In the genomic region with DNA sequence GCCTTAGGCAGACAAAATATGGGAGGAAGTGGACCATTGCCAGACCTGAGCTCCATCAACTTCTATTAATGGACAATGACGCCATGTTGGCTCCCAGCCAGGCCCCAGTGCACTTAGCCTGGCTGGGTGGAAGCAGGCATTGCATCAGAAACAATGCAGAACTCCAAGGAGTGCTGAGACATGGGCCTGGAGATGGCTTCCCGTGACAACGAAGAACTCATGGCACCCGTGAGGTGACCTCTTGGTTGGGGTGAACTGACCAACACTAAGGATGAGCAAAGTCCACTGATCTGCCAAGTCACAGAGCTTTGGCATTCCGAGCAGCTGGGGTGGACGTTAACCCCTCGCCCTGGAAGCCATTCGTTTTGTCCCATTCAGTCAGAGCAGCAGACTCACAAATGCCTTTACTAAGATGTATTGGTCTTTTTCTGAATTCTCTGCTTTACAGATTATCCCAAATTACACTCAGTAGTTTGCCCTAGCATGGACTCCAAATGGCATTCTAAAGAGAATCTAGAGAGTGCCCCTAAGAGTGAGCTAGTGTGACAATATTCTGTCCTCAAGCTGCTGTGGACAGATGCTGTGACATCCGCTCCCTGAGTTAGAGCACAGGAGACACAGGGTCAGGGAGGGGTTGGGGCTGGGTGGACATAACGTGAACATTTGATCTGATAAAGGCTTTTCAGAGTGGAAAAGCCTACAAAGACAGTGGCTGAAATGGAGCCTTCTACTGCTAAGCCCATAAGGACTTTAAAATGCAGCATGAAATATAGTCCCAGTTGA, we compare ENCODE assay signal across 8 mouse cellular contexts.
DNase-seq lines count a peak whose midpoint lies in the region; ATAC-seq lines count a peak whose summit lies in the region.

No protein-coding gene starts in this region.

- H3K27ac ChIP-seq in kidney, embryonic 16.5 days (ENCODE audit: low read length): peak overlapping the region; percentile 77
- H3K27ac ChIP-seq in liver, embryonic 16.5 days (ENCODE audit: low read length): no peak overlapping the region

- H3K4me2 ChIP-seq in kidney, embryonic 16.5 days (replicated peaks; ENCODE audit: low read depth, low read length): no peak overlapping the region
- H3K4me2 ChIP-seq in liver, embryonic 16.5 days (ENCODE audit: low read depth, low read length): no peak overlapping the region

- H3K4me3 ChIP-seq in kidney, embryonic 16.5 days (ENCODE audit: low read length): no peak overlapping the region
- no peak overlapping the region for H3K4me3 ChIP-seq in liver, embryonic 16.5 days (ENCODE audit: low read depth, low read length)

- H3K36me3 ChIP-seq in kidney, embryonic 16.5 days (ENCODE audit: insufficient read depth, low read length): no peaks in the 10 kb centered on the region
- H3K36me3 ChIP-seq in liver, embryonic 16.5 days (ENCODE audit: control insufficient read depth, insufficient read depth): no peaks in the 10 kb centered on the region

- ATAC-seq in kidney, embryonic 16.5 days (ENCODE audit: low FRiP score, low TSS enrichment): peak; percentile 89
- peak; percentile 75 for ATAC-seq in liver, embryonic 16.5 days (ENCODE audit: low read depth)

- no peaks in the 10 kb centered on the region for H3K27me3 ChIP-seq in kidney, embryonic 16.5 days (ENCODE audit: insufficient read depth, low read length)
- H3K27me3 ChIP-seq in liver, embryonic 16.5 days (ENCODE audit: control insufficient read depth, insufficient read depth, low read depth, low read length): no peaks in the 10 kb centered on the region

- no peaks in the 10 kb centered on the region for H3K9me3 ChIP-seq in kidney, embryonic 16.5 days (ENCODE audit: low read length)
- no peaks in the 10 kb centered on the region for H3K9me3 ChIP-seq in liver, embryonic 16.5 days (replicated peaks; ENCODE audit: control insufficient read depth, low read length)

- H3K9ac ChIP-seq in kidney, embryonic 16.5 days (replicated peaks; ENCODE audit: low read length): no peak overlapping the region
- no peak overlapping the region for H3K9ac ChIP-seq in liver, embryonic 16.5 days (ENCODE audit: low read depth, low read length)

- H3K4me1 ChIP-seq in kidney, embryonic 16.5 days (ENCODE audit: insufficient read depth, low read length): peaks cover 18% of the 10 kb centered on the region
- no peaks in the 10 kb centered on the region; the same call in none of the 2 replicates for H3K4me1 ChIP-seq in liver, embryonic 16.5 days (ENCODE audit: control insufficient read depth, low read depth, low read length)

- WGBS in kidney, embryonic 16.5 days: 23% methylated on average over 10 of the region's 10 CpGs
- 55% methylated on average over 10 of the region's 10 CpGs for WGBS in liver, embryonic 16.5 days (ENCODE audit: insufficient replicate concordance)

- peak; percentile 26 for DNase-seq in ovary, postnatal 10 days (ENCODE audit: low spot score)
- no peak for DNase-seq in ovary, adult 18-20 months (ENCODE audit: low spot score)
- DNase-seq in cerebellum, adult 9-11 months: peak; percentile 58
- DNase-seq in heart, adult 8-10 months (ENCODE audit: low spot score): peak; percentile 92
- DNase-seq in right cerebral cortex, postnatal 10 days (ENCODE audit: low spot score in 2 of 2): peak; percentile 80 to 82
- DNase-seq in spleen, postnatal 36 days (ENCODE audit: low spot score in 2 of 2): no peak

Comparison
In these comparisons a context has a peak if more than half of its experiments do, and no peak if none do; other contexts are left out.
1. DNase-seq: peak in ovary, postnatal 10 days (single experiment), cerebellum, adult 9-11 months (single experiment), heart, adult 8-10 months (single experiment) and right cerebral cortex, postnatal 10 days (2 of 2); none in ovary, adult 18-20 months (single experiment) and spleen, postnatal 36 days (0 of 2).